Mouse (Mus musculus) cortical plate, adult 2 months (tissue): ENCODE measurements around the gene Rad17. TPM values are rescaled to one million over a fixed set of nuclear protein-coding genes. Genes with fewer than 3 reads are reported as not detected.

Experiments used
- H3K27ac ChIP-seq: fragments of 200-500 bp; 2 replicates; pipeline ENCODE4 v1.5.1; 2012; ENCODE audit warnings: low read length, control low read depth, inconsistent platforms; ENCODE audit not compliant: insufficient read depth
- H3K4me1 ChIP-seq: fragments of 200-500 bp; 2 replicates; pipeline ENCODE4 v1.6.1; 2011; ENCODE audit warnings: low read length; ENCODE audit not compliant: control insufficient read depth, insufficient read depth
- H3K4me3 ChIP-seq: fragments of 200-500 bp; 2 replicates; pipeline ENCODE4 v1.5.1; 2011; ENCODE audit warnings: mild to moderate bottlenecking, low read length, control low read depth; ENCODE audit not compliant: insufficient read depth
- CTCF ChIP-seq: fragments of 200-500 bp; IDR thresholded peaks from 2 replicates; pipeline ENCODE4 v1.5.1; 2011; ENCODE audit warnings: mild to moderate bottlenecking, control low read depth, low read length; ENCODE audit not compliant: insufficient read depth; ENCODE audit errors: extremely low read depth
- POLR2A ChIP-seq: fragments of 200-500 bp; IDR thresholded peaks from 2 replicates; pipeline ENCODE4 v1.6.1; 2011; ENCODE audit warnings: mild to moderate bottlenecking, low read length, control low read depth; ENCODE audit not compliant: insufficient read depth; ENCODE audit errors: extremely low read depth
- polyA plus RNA-seq: library from polyadenylated mRNA; depleted of rRNA; stranded (reverse); fragments of >200 nt; gene quantifications from 2 replicates; pipeline ENCODE4 v1.2.3, GENCODE M21; 2012

Rad17 gene
- polyA plus RNA-seq, 1 experiment, result 12.7 TPM

GRCm38 (mm10) chr13:100601034-100601433, 49.8 kb downstream of the Rad17 start:
- H3K4me1 ChIP-seq, result no peaks in the 10 kb centered on the region
- no peak overlapping the region for H3K27ac ChIP-seq
- TF ChIP-seq CTCF (no peak), POLR2A (no peak)
- no peak overlapping the region for H3K4me3 ChIP-seq

GRCm38 (mm10) chr13:100600317-100600716, 50.5 kb downstream of the Rad17 start:
- Histone ChIP-seq H3K4me3 (no peak overlapping the region), H3K4me1 (no peaks in the 10 kb centered on the region), H3K27ac (no peak overlapping the region)
- TF ChIP-seq POLR2A, result no peak
- no peak for TF ChIP-seq CTCF

GRCm38 (mm10) chr13:100597284-100597683, 53.6 kb downstream of the Rad17 start:
- Histone ChIP-seq H3K4me1 (no peaks in the 10 kb centered on the region), H3K27ac (no peak overlapping the region), H3K4me3 (no peak overlapping the region)
- TF ChIP-seq CTCF, result no peak
- no peak for TF ChIP-seq POLR2A

GRCm38 (mm10) chr13:100595552-100595885, 55.3 kb downstream of the Rad17 start:
- Histone ChIP-seq H3K27ac (no peak overlapping the region), H3K4me3 (no peak overlapping the region), H3K4me1 (no peaks in the 10 kb centered on the region)
- TF ChIP-seq POLR2A, result no peak
- TF ChIP-seq CTCF, result no peak

GRCm38 (mm10) chr13:100594838-100595551, 55.9 kb downstream of the Rad17 start:
- TF ChIP-seq CTCF, result no peak
- TF ChIP-seq POLR2A, result no peak
- Histone ChIP-seq H3K4me1 (no peaks in the 10 kb centered on the region), H3K27ac (no peak overlapping the region), H3K4me3 (no peak overlapping the region)

GRCm38 (mm10) chr13:100594041-100594792, 56.6 kb downstream of the Rad17 start:
- H3K4me1 ChIP-seq, result no peaks in the 10 kb centered on the region
- TF ChIP-seq POLR2A (0 out of 2 replicates have a peak, but pooled peaks have one; percentile 13), CTCF (no peak)
- H3K4me3 ChIP-seq, result no peak overlapping the region; the same call in 1 of the 2 replicates
- peak overlapping the region; percentile 43 for H3K27ac ChIP-seq

DNA sequence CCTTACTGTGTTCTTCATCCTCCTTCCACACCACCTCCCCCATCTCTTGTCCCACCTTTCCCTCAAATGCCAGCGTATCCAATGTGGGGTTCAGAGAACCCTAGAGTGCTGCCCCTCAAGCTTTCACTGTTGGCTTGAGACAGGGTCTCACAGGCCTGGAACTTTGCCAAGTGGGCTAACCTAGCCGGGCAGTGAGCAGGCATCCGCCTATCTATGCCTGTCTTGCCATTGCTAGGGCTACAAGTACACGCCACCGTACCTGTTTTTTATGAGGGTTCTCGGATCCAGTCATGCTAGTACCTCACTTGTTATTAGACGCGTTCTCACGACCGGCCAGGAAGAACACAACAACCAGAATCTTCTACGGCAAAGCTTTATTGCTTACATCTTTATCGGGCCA, 62.2 kb downstream of the Rad17 start:
- TF ChIP-seq CTCF (no peak), POLR2A (no peak)
- no peaks in the 10 kb centered on the region for H3K4me1 ChIP-seq
- H3K27ac ChIP-seq, result no peak overlapping the region
- H3K4me3 ChIP-seq, result peak overlapping the region; percentile 11

GRCm38 (mm10) chr13:100582144-100582543, 68.7 kb downstream of the Rad17 start:
- no peak overlapping the region for H3K27ac ChIP-seq
- no peak for TF ChIP-seq CTCF
- no peak for TF ChIP-seq POLR2A
- H3K4me1 ChIP-seq, result no peaks in the 10 kb centered on the region
- H3K4me3 ChIP-seq, result no peak overlapping the region

- TF ChIP-seq POLR2A (no peak), CTCF (no peak)
- no peak overlapping the region for H3K4me3 ChIP-seq
- H3K27ac ChIP-seq, result no peak overlapping the region
These were observed 69.2 kb downstream of the Rad17 start for GRCm38 (mm10) chr13:100581701-100582100.

GRCm38 (mm10) chr13:100579951-100580350, 70.9 kb downstream of the Rad17 start:
- no peak for TF ChIP-seq CTCF
- no peak for TF ChIP-seq POLR2A
- Histone ChIP-seq H3K4me1 (no peaks in the 10 kb centered on the region), H3K27ac (no peak overlapping the region), H3K4me3 (no peak overlapping the region)

More at GRCm38 (mm10) chr13:100581701-100582100, 69.2 kb downstream of the Rad17 start:
- H3K4me1 ChIP-seq, result no peaks in the 10 kb centered on the region
